Mouse (Mus musculus) embryo, embryonic 10.5 days (tissue): Measurements from ENCODE around the gene Pcmtd2.
"Not testable (repeated sequence)": the region's sequence is repeated elsewhere in the genome, so short reads cannot be mapped to it uniquely, and the experiment has no call there.

Experiments used
- DNase-seq: peaks from one replicate; pipeline ENCODE4 v3.0.0-alpha.2; 2015; ENCODE audit warnings: low spot score

Gene Pcmtd2

DNA sequence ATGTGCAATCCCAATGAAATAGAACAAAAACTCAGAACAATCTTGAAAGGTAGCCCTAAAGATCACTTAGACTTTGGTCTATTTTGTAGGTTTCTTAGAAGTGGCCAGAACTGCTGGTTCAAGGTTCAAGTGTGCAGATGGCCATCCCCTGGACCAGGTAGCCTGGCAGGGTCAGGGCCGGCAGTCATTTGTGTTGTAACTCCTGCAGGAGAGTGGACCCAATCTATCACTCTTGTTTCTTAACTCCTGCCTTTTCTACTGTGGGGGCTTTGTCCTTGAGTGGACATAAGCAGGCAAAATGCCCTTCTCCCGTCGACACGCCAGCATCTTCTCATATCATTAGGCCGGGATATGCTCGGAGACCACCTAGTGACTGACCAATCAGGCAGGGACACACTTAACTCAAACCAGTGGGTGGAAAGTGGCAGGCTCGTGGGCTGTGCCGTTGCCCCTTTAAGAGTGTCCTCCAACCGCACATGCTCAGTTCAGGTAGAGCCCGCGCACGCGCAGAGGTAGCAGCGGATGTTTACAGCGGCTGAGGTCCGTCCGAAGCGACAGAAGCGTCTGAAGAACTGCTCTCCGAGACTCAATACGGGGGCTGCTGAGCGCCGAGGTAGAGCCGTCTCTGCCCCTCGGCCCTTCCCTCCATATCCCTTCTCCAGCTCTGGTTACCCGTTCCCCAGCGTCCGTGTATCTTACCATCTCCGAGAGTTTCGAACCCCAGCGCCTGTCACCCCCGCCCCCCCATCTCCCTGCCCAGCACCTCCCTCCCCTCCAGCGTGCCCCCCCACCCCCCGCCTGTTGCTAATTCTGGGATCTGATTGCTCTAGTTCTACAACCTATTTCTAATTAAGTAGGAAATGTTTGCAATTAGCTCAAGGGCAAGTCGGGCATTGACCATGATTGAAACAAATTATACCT, at the start of gene Pcmtd2:
Gene Pcmtd2 (plus strand): TSS at position 483 of the 921 bp plus-strand sequence.
- DNase-seq: peak; percentile 97

GRCm38 (mm10) chr2:181789396-181789795, 48.3 kb upstream of the Pcmtd2 start:
- DNase-seq: no peak

DNA sequence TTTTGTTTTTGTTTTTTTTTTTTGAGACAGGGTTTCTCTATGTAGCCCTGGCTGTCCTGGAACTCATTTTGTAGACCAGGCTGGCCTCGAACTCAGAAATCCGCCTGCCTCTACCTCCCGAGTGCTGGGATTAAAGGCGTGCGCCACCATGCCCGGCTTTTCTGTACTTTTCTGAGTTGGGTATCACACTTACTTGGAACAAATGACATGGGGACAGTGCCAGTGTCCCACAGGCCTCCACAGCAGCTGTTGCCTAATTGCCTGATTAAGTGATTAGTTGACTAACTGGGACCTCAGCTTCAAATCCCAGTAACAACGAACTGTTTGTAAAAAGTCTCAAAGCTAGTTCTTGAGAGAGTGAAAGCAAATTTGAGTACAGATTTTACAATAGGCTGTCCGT, 44.5 kb upstream of the Pcmtd2 start:
- not testable (repeated sequence) for DNase-seq

- DNase-seq: no peak
These were observed 42.0 kb upstream of the Pcmtd2 start for GRCm38 (mm10) chr2:181795641-181796130.

DNA sequence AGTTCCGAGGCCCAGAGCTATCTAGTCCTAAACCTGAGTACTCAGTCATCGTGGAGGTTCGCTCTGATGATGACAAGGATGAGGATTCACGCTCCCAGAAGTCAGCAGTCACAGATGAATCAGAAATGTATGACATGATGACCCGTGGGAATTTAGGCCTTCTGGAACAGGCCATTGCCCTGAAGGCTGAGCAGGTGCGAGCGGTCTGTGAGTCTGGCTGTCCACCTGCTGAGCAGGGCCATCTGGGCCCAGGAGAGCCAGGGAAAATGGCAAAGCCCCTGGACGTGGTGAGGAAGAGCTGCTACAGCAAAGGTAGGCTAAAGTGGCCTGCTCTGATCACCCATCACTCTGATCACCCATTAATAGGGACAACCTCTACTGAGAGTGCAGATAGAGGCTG, 40.0 kb upstream of the Pcmtd2 start:
- DNase-seq: no peak

DNA sequence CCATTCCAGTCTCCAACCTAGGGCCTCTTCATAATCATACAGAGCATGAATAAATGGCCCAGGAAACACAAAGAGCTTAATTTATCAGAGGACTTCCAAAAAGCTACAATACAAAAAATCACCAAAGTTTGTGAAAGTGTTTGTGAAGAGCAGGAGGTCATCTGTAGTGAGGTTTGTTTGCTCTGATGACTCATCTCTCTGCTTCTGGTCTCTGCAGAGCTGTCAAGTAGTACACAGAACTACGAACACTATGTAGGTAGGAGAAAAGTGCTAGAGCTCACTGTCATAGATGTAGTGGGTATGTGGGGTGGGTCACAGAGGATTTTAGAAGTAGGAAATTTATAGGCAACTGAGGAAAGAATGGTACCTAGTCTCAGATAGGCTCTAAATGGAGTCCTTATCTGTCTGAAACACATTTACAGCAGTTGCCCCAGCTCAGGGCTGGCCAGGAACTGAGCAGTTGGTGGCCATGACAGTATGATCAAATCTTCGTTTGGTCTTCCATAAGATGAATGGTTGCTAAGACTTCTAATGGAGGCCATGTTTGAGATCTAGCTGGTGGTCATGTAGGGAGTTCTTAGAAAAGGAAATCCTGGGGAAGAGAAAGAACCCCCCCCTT, 8.5 kb upstream of the Pcmtd2 start:
- DNase-seq: no peak

- no peak for DNase-seq
These were observed 4.9 kb upstream of the Pcmtd2 start for GRCm38 (mm10) chr2:181832745-181833144.

- peak; percentile 33 for DNase-seq
These were observed 633 bp downstream of the Pcmtd2 start for GRCm38 (mm10) chr2:181838293-181838680.

DNA sequence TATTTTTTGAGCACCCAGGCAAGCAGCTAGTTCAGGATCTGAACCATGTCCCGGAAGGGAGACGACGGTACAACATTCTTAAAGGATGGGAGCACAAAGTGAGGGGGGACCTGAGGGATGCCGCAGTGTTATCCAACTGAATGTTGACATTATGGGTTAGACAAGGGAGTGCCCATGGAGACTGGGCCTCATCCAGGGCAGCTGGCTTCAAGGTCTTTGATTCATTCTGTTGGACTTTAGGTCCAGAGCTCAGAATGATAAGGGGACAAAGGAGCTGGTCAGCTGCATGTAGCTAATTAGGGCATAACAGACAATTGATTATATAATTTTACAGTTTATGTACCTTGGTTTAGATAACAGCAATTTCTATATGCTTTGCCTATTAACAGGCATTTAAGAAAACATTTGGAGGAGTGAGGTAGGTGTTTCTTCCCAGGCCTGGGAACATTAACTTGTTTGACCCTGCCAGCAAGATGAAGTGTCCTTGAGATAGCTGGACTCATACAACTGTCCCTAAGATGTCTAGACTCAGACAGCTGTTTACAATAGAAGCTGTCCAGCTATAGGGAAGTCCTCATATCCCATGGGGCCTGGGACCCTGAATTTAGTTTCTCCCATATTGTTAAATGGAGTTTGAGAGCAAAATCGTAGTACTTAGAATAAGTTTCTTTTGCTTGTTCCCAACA, 8.2 kb downstream of the Pcmtd2 start:
- no peak for DNase-seq

GRCm38 (mm10) chr2:181863791-181864535, 26.3 kb downstream of the Pcmtd2 start, which contains the start of gene Polr3k:
Gene Polr3k, plus strand, starts transcription at chr2:181864337.
- DNase-seq: peak; percentile 96

- no peak for DNase-seq
These were observed 26.8 kb downstream of the Pcmtd2 start for GRCm38 (mm10) chr2:181864536-181864860.

GRCm38 (mm10) chr2:181866931-181867330, 29.3 kb downstream of the Pcmtd2 start:
- peak; percentile 85 for DNase-seq

DNA sequence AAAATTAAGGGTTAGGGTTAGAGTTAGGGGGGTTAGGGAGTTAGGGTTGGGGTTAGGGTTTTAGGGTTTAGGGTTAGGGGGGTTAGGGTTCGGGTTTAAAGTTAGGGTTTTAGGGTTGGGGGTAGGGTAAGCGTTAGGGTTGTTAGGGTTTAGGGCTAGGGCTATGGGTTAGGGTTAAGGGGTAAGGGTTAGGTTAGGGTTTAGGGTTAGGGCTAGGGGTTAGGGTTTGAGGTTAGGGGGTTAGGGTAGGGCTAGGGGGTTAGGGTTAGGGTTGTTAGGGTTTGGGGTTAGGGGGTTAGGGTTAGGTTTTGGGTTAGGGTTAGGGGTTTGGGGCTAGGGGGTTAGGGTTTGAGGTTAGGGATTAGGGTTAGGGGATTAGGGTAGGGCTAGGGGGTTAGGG, 33.4 kb downstream of the Pcmtd2 start:
- no peak for DNase-seq

GRCm38 (mm10) chr2:181878903-181879302, 41.2 kb downstream of the Pcmtd2 start:
- DNase-seq: no peak

- no peak for DNase-seq
These were observed 45.5 kb downstream of the Pcmtd2 start for GRCm38 (mm10) chr2:181883022-181883749.
